Mouse (Mus musculus): Measurements from ENCODE around the gene Aif1. TPM values are rescaled to one million over a fixed set of nuclear protein-coding genes. Genes with fewer than 3 reads are reported as not detected.

Gene Aif1
- polyA plus RNA-seq, 1 experiment from 2014 or later: 14.6 TPM

DNA sequence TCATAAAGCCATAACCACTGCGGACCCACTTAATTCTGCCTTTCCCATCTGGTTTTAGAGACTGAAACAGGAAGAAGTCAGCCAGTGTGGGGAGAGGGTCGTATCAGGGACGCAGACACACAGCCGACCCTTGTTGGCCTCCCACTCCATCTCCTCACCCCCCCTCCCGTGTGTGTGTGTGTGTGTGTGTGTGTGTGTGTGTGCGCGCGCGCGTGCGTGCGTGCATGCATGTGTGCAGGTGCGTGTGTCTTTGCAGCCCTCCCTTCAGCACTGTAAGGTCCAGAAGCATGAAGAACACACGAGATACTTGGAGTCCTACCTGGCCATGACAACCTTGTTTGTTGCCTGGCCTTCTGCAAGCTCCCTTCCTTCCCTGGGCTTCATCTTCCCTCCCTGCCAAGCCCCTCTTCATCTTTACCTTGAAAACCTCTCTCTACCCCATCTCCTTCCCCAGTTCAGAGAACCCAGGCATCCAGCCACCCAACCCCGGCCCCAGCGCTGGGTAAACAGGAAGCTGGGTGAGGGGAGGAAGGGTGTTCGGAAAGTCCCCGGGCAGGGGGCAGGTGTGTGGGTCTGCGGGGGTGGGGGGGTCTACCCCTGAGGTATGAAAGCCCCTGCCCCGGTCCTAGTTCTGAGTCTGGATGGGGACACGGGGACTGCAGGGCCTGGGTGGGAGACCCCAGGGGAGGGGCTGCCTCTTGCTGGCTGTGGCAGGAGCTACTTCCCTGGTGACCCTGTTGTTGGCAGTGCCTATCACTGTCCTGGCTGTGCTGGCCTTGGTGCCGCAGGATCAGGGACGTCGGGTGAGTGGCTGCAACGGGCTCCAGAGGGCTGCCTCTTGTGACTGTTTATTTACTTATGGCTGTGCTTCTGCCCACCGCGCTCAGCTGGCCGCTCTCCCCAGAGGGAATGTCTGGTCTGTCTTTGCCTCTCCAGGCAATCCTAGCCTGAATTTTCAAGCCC, 18.3 kb upstream of the Aif1 start, which contains the start of gene Ltb:
TSS of gene Ltb (plus strand) at position 559 of the 963 bp plus-strand sequence.
- H3K9ac ChIP-seq: no peak within 1 kb of the TSS
- H3K4me1 ChIP-seq: peaks cover 22% of the 10 kb centered on the region
- H3K9me3 ChIP-seq: no peaks in the 10 kb centered on the region
- 57% methylated on average over 28 of the region's 28 CpGs for WGBS
- H3K27me3 ChIP-seq: peaks cover 38% of the 10 kb centered on the region
- no peak for ATAC-seq (ENCODE audit: insufficient number of reproducible peaks, low FRiP score, low TSS enrichment, low read depth)
- peak within 1 kb of the TSS; percentile 46 for H3K4me3 ChIP-seq
- H3K4me2 ChIP-seq: peak within 1 kb of the TSS; percentile 87
- no peak within 1 kb of the TSS for H3K27ac ChIP-seq
- no peaks in the 10 kb centered on the region for H3K36me3 ChIP-seq

DNA sequence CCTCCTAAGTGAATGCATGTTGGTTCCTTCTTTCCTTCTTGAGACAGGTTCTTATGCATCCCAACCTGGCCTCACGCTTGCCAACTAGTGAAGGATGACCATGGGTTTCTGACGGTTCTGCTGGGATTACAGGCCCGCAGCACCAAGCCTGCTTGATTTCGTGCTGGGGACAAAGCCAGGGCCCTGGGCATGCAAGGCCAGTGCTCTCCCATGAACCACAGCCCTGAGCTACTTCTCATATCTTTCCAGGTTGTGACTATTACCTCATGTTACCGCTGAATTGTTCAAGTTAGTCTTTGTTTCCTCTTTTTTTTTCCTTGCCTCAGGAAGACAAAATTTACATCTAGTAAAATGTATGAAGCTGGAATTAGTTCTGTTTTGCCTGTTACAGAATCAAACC, 17.1 kb upstream of the Aif1 start:
- no peak overlapping the region for H3K4me2 ChIP-seq
- no peak for ATAC-seq (ENCODE audit: insufficient number of reproducible peaks, low FRiP score, low TSS enrichment, low read depth)
- no peak overlapping the region for H3K9ac ChIP-seq
- H3K4me3 ChIP-seq: no peak overlapping the region
- no peaks in the 10 kb centered on the region for H3K36me3 ChIP-seq
- peaks cover 34% of the 10 kb centered on the region for H3K27me3 ChIP-seq
- no peak overlapping the region for H3K27ac ChIP-seq
- 84% methylated on average over 5 of the region's 5 CpGs for WGBS
- H3K9me3 ChIP-seq: no peaks in the 10 kb centered on the region
- peaks cover 22% of the 10 kb centered on the region for H3K4me1 ChIP-seq

DNA sequence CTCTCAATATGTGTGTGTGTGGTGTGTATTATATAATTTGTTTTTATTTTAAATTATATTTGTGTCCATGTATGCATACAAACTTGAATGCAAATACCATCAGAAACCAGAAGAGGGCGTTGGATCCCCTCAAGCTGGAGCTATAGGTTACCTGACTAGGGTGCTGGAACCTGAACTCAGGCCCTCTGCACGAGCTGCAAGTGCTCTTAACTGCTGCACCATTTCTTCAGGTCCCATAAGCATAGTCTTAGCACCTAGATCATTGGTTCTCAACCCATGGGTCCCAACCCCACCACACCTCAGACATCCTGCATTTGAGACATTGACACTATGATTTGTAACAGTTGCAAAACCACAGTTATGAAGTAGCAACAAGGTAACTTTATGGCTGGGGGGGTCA, 15.9 kb upstream of the Aif1 start:
- H3K4me2 ChIP-seq: no peak overlapping the region
- H3K9ac ChIP-seq: no peak overlapping the region
- WGBS: 62% methylated on average over 2 of the region's 2 CpGs
- no peak overlapping the region for H3K27ac ChIP-seq
- H3K27me3 ChIP-seq: peaks cover 30% of the 10 kb centered on the region
- no peak for ATAC-seq (ENCODE audit: insufficient number of reproducible peaks, low FRiP score, low TSS enrichment, low read depth)
- H3K9me3 ChIP-seq: no peaks in the 10 kb centered on the region
- no peaks in the 10 kb centered on the region for H3K36me3 ChIP-seq
- no peak overlapping the region for H3K4me3 ChIP-seq
- H3K4me1 ChIP-seq: peaks cover 22% of the 10 kb centered on the region

DNA sequence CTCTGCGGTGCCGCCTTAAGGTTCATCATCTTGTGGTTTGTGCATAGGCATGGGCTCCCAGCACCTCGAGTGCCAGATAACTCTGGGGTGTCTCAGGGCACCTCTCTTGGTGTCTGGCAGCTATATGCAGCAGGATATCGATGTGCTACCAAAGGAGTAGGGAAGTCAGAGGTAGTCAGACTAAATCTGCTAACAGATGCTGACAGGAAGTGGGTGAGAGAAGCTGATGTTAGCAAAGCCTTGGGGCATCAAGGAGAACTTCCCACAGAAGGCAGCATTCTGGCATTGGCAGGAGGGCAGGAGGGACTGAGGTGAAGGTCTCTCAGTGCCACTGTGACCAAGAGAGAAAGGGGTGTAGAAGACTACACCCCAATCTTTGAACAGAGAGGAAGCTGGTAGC, 14.2 kb upstream of the Aif1 start:
- no peak overlapping the region for H3K4me3 ChIP-seq
- H3K36me3 ChIP-seq: no peaks in the 10 kb centered on the region
- peaks cover 19% of the 10 kb centered on the region for H3K4me1 ChIP-seq
- no peak overlapping the region for H3K9ac ChIP-seq
- no peak overlapping the region for H3K27ac ChIP-seq
- 70% methylated on average over 4 of the region's 4 CpGs for WGBS
- H3K9me3 ChIP-seq: no peaks in the 10 kb centered on the region
- H3K27me3 ChIP-seq: peaks cover 14% of the 10 kb centered on the region
- H3K4me2 ChIP-seq: no peak overlapping the region
- ATAC-seq (ENCODE audit: insufficient number of reproducible peaks, low FRiP score, low TSS enrichment, low read depth): no peak

DNA sequence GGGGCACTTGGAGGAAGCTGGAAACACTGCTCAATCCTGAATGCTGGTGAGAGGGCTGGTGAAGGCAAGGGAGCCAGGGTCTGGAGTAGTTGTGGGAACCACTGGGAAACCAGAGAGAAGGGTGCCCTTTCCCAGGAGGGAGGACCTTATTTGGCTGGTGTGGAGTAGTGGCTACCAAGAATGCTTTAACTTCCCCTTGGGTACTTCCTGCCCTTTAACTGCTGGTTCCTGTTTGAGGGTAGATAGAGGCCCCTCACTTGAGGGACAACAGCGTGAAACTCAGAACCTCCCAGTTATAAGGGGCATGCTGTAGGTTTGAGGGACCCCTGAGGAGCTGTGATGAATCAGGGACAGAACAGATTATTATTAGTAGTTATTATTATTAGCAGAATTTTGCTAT, 13.3 kb upstream of the Aif1 start:
- Histone ChIP-seq H3K4me3 (no peak overlapping the region), H3K9me3 (no peaks in the 10 kb centered on the region), H3K4me1 (peaks cover 10% of the 10 kb centered on the region), H3K36me3 (no peaks in the 10 kb centered on the region), H3K27ac (no peak overlapping the region), H3K4me2 (no peak overlapping the region), H3K27me3 (peaks cover 5% of the 10 kb centered on the region), H3K9ac (no peak overlapping the region)
- ATAC-seq (ENCODE audit: insufficient number of reproducible peaks, low FRiP score, low TSS enrichment, low read depth): no peak
- WGBS: 68% methylated on average over 1 of the region's 1 CpGs

DNA sequence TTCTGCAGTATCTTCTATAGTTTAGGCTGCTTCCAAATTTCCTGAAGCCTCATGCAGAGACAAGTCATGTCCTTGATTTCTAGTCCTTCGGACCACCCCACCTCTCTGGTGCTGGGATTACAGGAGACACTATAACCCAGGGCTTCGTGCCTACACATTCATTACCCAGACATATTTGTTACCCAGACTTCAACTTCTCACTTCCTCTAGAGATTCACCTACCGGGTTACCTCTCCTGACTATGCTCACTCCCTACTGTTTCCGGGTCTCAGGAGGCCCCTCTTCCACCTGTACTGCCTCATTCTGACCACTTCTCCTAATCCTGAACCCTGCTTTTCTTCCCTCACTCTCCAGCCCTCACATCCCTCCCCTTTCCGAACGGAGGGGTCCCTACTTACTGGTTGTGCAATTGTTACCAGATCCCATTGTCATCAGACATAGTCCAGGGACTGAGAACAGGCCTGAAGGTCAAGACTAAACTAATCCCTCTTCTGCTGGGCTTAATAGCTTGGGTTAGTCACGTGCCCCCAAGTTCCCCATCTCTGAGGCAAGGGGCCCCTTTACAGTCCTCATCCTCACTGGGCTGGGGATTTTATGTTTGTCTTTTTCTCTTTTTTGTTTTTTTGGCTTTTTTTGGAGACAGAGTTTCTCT, 12.2 kb upstream of the Aif1 start, which contains the start of gene Lst1:
TSS of gene Lst1 (minus strand) at position 481 of the 652 bp plus-strand sequence.
- no peak for ATAC-seq (ENCODE audit: insufficient number of reproducible peaks, low FRiP score, low TSS enrichment, low read depth)

DNA sequence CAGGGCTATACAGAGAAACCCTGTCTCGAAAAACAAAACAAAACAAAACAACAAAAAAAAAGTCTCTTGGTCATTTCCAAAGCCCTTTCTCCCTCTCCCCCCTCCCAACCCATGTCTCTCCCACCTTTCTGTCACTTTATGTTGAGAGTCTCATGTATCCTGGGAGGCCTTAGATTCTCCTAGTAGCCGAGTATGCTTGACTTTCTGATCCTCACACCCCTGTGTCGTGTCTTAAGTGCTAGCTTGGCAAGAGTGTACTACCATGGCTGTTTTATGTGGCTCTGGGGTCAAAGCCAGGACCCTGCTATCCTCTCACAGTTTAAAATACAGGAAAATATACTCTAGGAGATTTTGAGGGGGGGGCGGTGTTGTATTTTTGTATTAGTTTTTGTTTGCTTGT, 11.5 kb upstream of the Aif1 start:
- Histone ChIP-seq H3K27me3 (no peaks in the 10 kb centered on the region), H3K4me1 (peaks cover 9% of the 10 kb centered on the region), H3K27ac (peak overlapping the region; percentile 14; the same call in 1 of the 2 replicates), H3K36me3 (no peaks in the 10 kb centered on the region), H3K4me2 (no peak overlapping the region), H3K4me3 (no peak overlapping the region), H3K9ac (no peak overlapping the region), H3K9me3 (no peaks in the 10 kb centered on the region)
- WGBS: 65% methylated on average over 4 of the region's 4 CpGs
- ATAC-seq (ENCODE audit: insufficient number of reproducible peaks, low FRiP score, low TSS enrichment, low read depth): no peak

More for the DNA sequence above, 12.2 kb upstream of the Aif1 start, which contains the start of gene Lst1:
- H3K4me1 ChIP-seq: peaks cover 9% of the 10 kb centered on the region
- H3K4me3 ChIP-seq: no peak within 1 kb of the TSS
- H3K27ac ChIP-seq: peak within 1 kb of the TSS; percentile 14
- no peak within 1 kb of the TSS for H3K9ac ChIP-seq
- no peaks in the 10 kb centered on the region for H3K9me3 ChIP-seq
- no peak within 1 kb of the TSS for H3K4me2 ChIP-seq
- WGBS: 71% methylated on average over 7 of the region's 7 CpGs
- no peaks in the 10 kb centered on the region for H3K27me3 ChIP-seq
- no peaks in the 10 kb centered on the region for H3K36me3 ChIP-seq

DNA sequence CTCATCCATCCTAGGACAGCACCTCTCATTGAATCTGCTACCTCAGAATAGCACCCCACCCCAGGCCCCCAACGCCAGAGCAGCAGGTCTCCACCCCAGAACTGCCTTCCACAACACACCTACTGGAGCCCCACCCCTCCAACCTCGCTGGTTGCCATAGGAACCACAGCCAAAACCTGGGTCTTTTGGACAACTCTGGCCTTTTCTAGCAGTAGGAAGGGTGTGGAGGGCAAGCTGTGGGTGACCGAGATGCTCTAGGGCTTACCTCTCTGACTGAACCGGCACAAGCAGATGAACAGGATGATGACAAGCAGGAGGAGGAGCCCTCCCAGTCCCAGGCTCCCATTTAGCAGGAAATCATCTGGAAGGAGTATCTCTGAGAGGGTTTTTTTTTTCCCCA, 10.8 kb upstream of the Aif1 start:
- Histone ChIP-seq H3K27ac (peak overlapping the region; percentile 85), H3K27me3 (no peaks in the 10 kb centered on the region), H3K36me3 (no peaks in the 10 kb centered on the region), H3K4me1 (peaks cover 9% of the 10 kb centered on the region), H3K4me2 (peak overlapping the region; percentile 53), H3K9ac (no peak overlapping the region), H3K4me3 (peak overlapping the region; percentile 42), H3K9me3 (no peaks in the 10 kb centered on the region)
- no peak for ATAC-seq (ENCODE audit: insufficient number of reproducible peaks, low FRiP score, low TSS enrichment, low read depth)
- WGBS: under 1% methylated on average over 4 of the region's 4 CpGs

DNA sequence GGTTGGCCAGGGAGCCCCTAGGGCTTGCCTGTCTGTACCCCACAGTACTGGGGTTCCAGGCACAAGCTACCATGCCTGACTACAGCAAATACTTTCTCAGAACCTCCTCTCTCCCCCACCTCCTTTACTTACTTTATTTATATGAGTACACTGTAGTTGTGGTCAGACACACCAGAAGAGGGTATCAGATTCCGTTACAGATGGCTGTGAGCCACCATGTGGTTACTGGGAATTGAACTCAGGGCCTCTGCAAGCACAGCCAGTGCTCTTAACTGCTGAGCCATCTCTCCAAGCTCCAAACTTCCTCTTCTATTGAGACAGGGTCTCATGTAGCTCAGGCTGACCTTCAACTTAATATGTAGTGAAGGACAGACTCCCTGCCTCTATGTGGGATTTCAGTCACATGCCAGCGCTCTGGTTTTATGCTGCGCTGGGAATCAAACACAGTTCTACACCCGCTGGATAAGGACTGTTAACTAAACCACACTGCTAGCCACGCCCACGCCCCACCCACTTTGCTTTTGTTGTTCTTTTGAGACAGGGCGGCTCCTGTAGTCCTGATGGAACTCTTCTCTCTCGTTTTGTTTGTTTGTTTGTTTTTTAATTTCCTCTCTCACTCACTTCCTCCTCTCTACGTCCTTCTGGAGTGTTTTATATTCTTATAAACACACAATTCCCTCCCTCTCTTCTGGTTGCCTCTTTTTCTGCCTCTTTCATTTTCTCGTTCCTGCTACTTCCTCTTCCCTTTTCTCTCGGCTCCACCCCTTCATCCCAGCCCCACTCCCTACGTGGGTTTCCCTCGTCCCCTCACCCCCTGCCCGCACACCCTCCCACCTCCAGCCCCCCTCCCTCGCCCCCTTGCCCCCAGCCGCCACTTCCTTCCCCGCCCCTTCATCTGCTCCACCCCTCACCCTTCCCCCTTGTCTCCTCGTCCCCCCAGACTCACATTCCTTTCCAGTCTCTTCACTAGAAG, 10.1 kb upstream of the Aif1 start:
- no peaks in the 10 kb centered on the region for H3K27me3 ChIP-seq
- peak overlapping the region; percentile 53 for H3K4me2 ChIP-seq
- H3K4me3 ChIP-seq: peak overlapping the region; percentile 42
- WGBS: 2% methylated on average over 16 of the region's 18 CpGs
- H3K4me1 ChIP-seq: peaks cover 9% of the 10 kb centered on the region
- H3K9me3 ChIP-seq: no peaks in the 10 kb centered on the region
- peak overlapping the region; percentile 85 for H3K27ac ChIP-seq
- ATAC-seq (ENCODE audit: insufficient number of reproducible peaks, low FRiP score, low TSS enrichment, low read depth): peak; percentile 53; the same call in 1 of the 2 replicates
- no peaks in the 10 kb centered on the region for H3K36me3 ChIP-seq
- H3K9ac ChIP-seq: peak overlapping the region; percentile 7; the same call in 1 of the 2 replicates

DNA sequence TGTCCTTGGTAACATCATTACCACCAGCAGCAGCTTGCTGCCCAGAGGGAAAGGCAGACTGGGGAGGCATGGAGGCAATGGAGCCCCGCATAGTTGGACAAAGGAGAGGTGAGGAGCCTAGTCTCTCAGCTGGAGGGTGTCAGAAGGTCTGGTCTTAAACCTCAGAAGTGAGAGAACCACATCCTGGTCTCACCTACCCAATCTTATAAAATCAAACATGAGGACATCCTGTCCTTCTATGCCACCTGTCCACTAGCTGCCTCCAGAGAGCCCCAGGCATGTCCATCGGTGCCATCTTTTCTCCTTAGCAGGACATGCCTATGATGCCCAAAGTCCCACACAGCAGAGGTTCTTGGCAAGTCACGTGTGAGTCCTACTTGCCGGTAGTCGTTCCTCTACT, 4.2 kb upstream of the Aif1 start:
- 85% methylated on average over 5 of the region's 5 CpGs for WGBS
- H3K4me1 ChIP-seq: no peaks in the 10 kb centered on the region
- no peak overlapping the region for H3K4me2 ChIP-seq
- no peaks in the 10 kb centered on the region for H3K27me3 ChIP-seq
- H3K9ac ChIP-seq: no peak overlapping the region
- no peak overlapping the region for H3K27ac ChIP-seq
- ATAC-seq (ENCODE audit: insufficient number of reproducible peaks, low FRiP score, low TSS enrichment, low read depth): no peak
- no peaks in the 10 kb centered on the region for H3K9me3 ChIP-seq
- H3K4me3 ChIP-seq: no peak overlapping the region
- H3K36me3 ChIP-seq: no peaks in the 10 kb centered on the region

DNA sequence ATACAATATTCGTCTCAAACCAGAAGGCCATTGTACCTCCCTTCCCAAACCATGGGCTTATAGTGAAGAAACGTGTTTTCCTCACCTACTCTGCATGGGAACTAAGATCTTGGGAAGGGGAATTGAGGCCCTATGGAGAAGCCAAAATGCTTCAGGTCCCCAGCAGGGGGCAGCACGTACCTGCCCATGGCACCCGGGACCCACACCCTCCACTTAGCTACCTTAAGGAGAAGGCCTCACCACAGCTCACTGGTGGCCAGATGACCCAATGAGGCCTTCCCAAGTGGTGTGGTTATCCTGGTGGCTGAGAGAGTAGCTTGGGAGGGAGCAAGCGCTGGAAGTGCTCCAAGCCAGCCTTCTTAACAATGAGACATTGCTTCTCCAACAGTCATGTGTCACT, 2.7 kb upstream of the Aif1 start:
- H3K36me3 ChIP-seq: no peaks in the 10 kb centered on the region
- WGBS: 6% methylated on average over 5 of the region's 5 CpGs
- H3K4me3 ChIP-seq: no peak overlapping the region
- H3K4me1 ChIP-seq: 0 out of 2 replicates have a peak, but pooled peaks cover 9% of the 10 kb centered on the region
- H3K9ac ChIP-seq: no peak overlapping the region
- H3K27ac ChIP-seq: no peak overlapping the region
- no peak; the same call in 1 of the 2 replicates for ATAC-seq (ENCODE audit: insufficient number of reproducible peaks, low FRiP score, low TSS enrichment, low read depth)
- no peaks in the 10 kb centered on the region for H3K27me3 ChIP-seq
- no peaks in the 10 kb centered on the region for H3K9me3 ChIP-seq
- H3K4me2 ChIP-seq: no peak overlapping the region
